Mouse (Mus musculus) heart, postnatal 4 days (tissue): ENCODE measurements at regions not wholly inside any gene's neighbourhood (a gene's known extent, or its start where the extent isn't known, plus 50 kb on each side); places are given as distances from the start of the nearest gene placed in this dataset.
"Not testable (repeated sequence)": the region's sequence is repeated elsewhere in the genome, so short reads cannot be mapped to it uniquely, and the experiment has no call there.

Experiments
- DNase-seq: peaks from one replicate; pipeline ENCODE4 v3.0.0; 2021

- peak; percentile 34 for DNase-seq
Observed at GRCm38 (mm10) chr7:125181548-125181947, 262.9 kb upstream of the Kdm8 start.

DNA sequence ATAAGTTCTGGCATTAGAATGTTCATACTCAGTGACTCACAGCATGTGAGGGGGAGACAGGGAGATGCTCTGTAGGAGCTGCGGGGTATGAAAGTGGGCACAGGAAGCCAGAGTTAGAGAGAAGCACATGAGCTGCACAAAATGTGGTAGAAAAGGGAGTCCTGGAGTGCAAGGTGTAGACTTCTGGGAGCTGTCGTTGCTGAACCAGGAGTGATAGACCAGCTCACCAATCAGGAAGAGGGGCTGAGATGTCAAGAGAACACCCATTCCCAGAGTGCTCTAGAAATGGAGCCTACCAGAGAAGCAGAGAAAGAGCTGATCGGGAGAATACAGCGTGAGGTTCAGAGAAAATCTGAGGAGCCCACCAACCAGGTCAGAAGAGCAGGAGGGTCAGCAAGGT, 262.2 kb upstream of the Kdm8 start:
- no peak for DNase-seq

DNA sequence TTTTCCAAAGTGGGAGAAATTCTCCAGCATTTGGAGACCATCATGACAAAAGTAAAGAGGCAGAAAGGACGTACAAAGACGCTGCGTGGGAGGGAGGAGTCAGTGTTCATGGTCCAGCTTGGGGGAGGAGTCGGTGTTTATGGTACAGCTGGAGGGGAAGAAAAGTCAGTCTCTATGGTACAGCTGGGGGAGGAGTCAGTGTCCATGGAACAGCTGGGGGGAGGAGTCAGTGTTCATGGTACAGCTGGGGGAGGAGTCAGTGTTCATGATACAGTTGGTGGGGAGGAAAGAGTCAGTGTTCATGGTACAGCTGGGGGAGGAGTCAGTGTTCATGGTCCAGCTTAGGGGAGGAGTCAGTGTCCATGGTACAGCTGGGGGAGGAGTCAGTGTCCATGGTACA, 261.5 kb upstream of the Kdm8 start:
- DNase-seq: not testable (repeated sequence)

GRCm38 (mm10) chr7:125185037-125185679, 259.3 kb upstream of the Kdm8 start:
- DNase-seq: no peak

- no peak for DNase-seq
Observed at GRCm38 (mm10) chr7:125187011-125187740, 257.3 kb upstream of the Kdm8 start.

DNA sequence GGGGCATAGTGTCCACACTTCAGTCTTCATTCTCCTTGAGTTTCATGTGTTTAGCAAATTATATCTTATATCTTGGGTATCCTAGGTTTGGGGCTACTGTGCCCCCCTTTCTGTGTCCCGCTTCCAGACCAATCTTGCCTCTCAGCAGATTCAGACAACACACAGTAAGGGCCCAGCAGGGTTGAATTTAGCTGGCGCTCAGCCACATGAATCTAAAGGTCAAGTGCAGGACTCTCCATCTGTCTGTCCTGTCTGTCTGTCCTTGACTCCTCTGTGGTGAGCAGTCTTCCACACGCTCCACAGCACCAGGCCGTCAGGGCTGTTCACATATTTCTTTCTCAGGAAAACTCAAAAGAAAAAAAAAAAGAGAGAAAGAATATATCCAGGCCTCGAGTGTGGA, 255.5 kb upstream of the Kdm8 start:
- DNase-seq: no peak

DNA sequence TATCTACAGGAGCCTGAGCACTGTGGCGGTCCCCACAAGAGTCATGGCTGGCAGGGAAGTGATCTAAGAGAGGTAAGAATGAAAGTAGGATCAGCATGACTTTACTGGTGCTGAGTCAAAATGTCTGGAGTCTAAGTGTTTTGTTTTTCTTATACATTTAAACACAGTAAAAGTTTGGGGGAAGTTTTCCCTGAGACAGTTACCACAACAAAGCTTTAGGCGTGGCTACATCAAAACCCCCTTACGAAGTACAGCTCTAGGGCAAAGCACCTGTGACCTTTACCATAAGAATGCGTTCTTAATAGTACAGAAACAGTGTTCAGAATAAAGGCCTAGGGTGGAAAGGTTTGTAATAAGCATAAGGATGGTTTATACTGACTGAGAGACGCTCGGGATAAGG, 254.4 kb upstream of the Kdm8 start:
- DNase-seq: no peak

DNA sequence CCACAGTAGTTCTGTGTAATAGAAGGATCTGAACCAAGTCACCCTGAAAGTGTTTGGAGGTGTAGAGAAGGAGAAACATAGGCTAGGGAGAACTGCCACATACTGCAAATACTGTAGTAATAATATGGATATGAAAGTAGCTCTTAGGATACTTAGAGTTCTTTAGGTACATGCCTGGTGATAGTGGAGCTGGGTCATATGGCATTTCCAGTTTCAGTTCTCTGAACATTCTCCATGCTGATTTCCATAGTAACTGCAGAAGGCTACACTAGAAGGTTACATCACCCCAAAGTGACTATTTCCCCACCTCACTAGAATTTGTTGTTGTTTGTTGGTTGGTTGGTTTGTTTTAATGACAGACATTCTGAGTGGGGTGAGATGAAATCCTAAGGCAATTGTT, 253.2 kb upstream of the Kdm8 start:
- no peak for DNase-seq

DNA sequence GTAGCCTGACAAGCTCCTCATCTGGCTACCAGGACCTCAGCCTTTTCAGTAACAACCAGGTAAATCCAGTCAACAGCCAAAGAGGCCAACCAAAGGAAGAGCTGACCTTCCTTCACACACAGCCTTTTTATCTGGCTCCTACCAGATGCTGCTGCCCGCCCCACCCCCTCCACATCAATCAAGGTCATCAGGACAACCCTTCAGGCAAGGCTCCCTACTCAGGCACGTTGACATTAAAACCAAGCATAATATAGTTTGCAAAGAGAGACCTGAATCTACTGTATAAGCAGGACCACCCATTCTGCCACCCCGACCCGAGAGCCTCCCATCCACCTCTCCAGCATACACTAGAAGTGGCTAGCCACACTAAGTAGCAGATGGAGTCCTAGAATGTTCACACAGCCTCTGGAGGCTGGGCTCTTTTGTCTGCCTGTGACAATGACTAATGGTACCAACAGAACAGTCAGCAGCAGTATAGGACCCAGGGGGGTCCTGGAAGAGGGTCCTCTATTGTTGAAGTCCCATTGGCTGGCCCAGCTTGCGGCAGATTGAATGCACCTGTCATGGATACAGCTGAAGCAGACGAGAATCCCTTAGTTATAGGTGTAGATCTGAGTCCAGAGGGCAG, 233.0 kb upstream of the Kdm8 start:
- DNase-seq: no peak

DNA sequence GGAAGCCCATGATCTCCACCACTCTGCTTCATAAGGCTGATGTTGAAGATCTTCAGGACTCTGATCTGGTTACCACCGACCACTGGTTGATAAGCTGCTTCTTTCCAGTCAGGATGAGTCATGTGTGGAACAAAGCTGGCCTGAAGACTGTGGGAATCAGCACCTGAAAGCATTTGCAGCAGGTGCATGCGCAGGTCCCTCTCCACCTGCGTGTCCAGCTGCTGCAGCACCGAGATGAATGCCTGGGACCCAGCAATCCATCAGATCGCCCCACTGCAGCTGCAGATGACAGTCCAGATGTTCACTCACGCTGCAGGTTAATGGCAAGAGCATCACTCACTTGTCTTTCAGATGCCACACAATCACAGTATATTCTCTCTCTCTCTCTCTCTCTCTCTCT, 230.4 kb upstream of the Kdm8 start:
- DNase-seq: no peak

- no peak for DNase-seq
Observed at GRCm38 (mm10) chr7:125217630-125218029, 226.8 kb upstream of the Kdm8 start.

GRCm38 (mm10) chr7:125222684-125223083, 221.8 kb upstream of the Kdm8 start:
- no peak for DNase-seq

- no peak for DNase-seq
Observed at GRCm38 (mm10) chr7:125234911-125235310, 209.6 kb upstream of the Kdm8 start.

DNA sequence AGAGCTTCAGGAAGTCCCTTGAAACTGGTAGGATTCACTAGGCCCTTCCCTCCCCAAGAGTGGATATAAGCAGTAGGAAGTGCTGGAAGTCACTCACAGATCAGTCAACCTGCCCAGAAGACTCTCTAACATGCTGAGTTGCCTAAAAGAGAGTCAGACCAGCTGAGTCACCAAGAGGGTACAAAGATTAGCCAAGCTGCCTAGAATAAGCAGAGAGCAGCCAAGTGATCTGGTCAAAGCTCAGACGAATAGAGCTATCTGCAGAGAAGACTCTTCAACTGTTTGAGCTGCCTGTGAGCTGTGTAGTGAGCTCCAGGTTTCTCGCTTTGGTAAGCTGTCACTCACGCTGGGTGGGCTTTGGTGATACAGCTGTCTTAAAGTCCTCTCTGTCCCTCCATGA, 207.4 kb upstream of the Kdm8 start:
- DNase-seq: no peak

GRCm38 (mm10) chr7:125243021-125243420, 201.5 kb upstream of the Kdm8 start:
- no peak for DNase-seq

GRCm38 (mm10) chr7:125248386-125248785, 196.1 kb upstream of the Kdm8 start:
- peak; percentile 19 for DNase-seq

DNA sequence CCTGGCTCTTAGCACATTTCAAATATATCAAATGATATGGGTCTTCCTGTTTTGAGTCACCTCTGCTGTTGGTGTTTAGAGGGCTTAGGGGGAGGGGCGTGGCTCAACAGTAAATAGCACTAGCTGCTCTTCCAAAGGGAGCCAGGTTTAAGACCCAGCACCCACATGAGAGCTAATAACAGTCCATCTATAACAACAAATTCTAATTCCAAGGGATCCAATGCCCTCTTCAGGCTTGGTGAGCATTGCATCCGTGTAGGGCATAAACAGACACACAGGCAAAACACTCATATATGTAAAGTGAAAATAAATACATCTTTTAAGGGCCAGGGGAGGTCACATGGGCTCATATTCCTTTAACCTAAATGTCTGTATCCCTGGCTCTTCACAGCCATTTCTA, 194.1 kb upstream of the Kdm8 start:
- DNase-seq: no peak

- DNase-seq: no peak
Observed at GRCm38 (mm10) chr7:125250970-125251585, 193.4 kb upstream of the Kdm8 start.

DNA sequence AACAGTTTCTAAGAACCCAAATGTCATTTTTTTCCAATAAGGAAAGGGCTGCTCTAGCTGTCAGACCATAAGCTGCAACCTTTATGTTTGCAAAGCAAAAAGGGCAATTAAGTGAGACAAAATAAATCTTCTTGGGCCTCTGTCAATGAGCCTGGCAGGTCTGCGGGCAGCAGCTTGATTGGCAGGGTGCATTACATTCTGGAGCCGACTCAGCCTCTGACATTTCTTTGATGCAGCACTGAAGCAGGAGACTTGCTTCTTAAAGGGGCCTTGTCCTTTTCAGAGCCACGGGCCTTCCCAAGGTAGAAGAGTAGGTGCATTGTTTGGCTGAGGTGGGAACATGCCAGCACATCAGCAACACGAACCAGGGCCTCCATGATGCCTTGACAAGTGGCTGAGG, 190.2 kb upstream of the Kdm8 start:
- no peak for DNase-seq

- DNase-seq: no peak
Observed at GRCm38 (mm10) chr7:125259016-125259415, 185.5 kb upstream of the Kdm8 start.

- no peak for DNase-seq
Observed at GRCm38 (mm10) chr7:125262133-125262532, 182.3 kb upstream of the Kdm8 start.

DNA sequence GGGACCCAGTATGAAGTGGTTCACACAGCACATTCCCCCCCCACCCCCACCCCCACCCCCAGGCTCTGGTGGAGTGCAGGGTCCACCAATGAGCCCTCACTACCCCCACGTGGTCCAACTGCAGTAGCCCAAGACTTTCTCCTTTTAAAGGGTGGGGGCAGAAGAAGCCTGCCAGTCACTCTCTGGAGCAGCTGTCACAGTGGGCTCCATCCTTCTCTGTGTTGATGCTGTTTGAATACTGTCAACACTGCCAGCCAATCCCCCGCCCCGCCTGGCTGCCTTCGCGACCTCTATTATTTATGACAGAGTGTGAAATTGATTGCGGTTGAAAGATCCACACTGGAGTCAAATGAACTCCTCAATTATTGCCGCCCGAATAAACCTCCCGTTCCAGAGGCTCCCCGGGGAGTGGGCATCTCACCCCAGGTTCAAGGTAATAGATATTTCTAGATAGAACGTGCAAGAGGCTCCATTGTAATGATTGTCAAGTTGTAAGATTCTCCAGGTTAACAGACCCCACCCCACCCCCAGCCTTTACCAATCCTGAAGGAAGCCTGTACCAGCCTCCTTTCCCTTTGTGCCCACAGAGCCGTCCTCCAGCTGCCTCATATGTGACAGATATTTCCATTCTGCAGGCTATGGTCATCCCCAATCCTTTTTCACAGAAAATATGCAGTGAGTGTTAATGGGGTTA, 181.7 kb upstream of the Kdm8 start:
- DNase-seq: no peak

GRCm38 (mm10) chr7:125263756-125264155, 180.7 kb upstream of the Kdm8 start:
- no peak for DNase-seq
